Mouse (Mus musculus) forebrain, embryonic 16.5 days (tissue): ENCODE measurements at regions not wholly inside any gene's neighbourhood (a gene's known extent, or its start where the extent isn't known, plus 50 kb on each side); places are given as distances from the start of the nearest gene placed in this dataset.

Source experiments
- ATAC-seq: fragments of 200-750 bp; cut with Nextera tagmentation; 2 replicates; pipeline ENCODE4 v1.8.0; 2017; ENCODE audit warnings: mild to moderate bottlenecking, moderate library complexity
- H3K27ac ChIP-seq: fragments of 300-500 bp; sonication (generic); 2 replicates; pipeline ENCODE4 v1.5.1; 2014; ENCODE audit warnings: low read length, control low read depth
- H3K27me3 ChIP-seq: fragments of 300-500 bp; sonication (generic); replicated peaks from 2 replicates; pipeline ENCODE4 v1.6.1; 2014; ENCODE audit warnings: low read length; ENCODE audit not compliant: control insufficient read depth, insufficient read depth
- H3K36me3 ChIP-seq: fragments of 300-500 bp; sonication (generic); 2 replicates; pipeline ENCODE4 v1.6.1; 2014; ENCODE audit not compliant: control insufficient read depth, insufficient read depth
- H3K4me1 ChIP-seq: fragments of 300-500 bp; sonication (generic); replicated peaks from 2 replicates; pipeline ENCODE4 v1.6.1; 2014; ENCODE audit warnings: low read length; ENCODE audit not compliant: control insufficient read depth, insufficient read depth
- H3K4me2 ChIP-seq: fragments of 300-500 bp; sonication (generic); 2 replicates; pipeline ENCODE4 v1.6.1; 2014; ENCODE audit warnings: mild to moderate bottlenecking, low read length, control low read depth
- H3K4me3 ChIP-seq: fragments of 300-500 bp; sonication (generic); replicated peaks from 2 replicates; pipeline ENCODE4 v1.5.1; 2014; ENCODE audit warnings: mild to moderate bottlenecking, low read length, control low read depth
- H3K9ac ChIP-seq: fragments of 300-500 bp; sonication (generic); replicated peaks from 2 replicates; pipeline ENCODE4 v1.6.1; 2014; ENCODE audit warnings: low read depth, low read length, control low read depth
- H3K9me3 ChIP-seq: fragments of 300-500 bp; sonication (generic); 2 replicates; pipeline ENCODE4 v1.6.1; 2016; ENCODE audit warnings: low read length; ENCODE audit not compliant: control insufficient read depth
- WGBS: fragments of 180-500 bp; shearing (Covaris S2); extraction: QIAGEN DNeasy Blood & Tissue Kit; methylation state at CpG from one replicate; pipeline ENCODE4 v1.1.7; 2014; 5-methylcytosine and 5-hydroxymethylcytosine counted together

- no peak overlapping the region for H3K9ac ChIP-seq
- H3K27ac ChIP-seq, result no peak overlapping the region
- peak; percentile 31 for ATAC-seq
- WGBS, result 55% methylated on average over 2 of the region's 2 CpGs
- no peaks in the 10 kb centered on the region for H3K9me3 ChIP-seq
- H3K4me1 ChIP-seq, result peaks cover 8% of the 10 kb centered on the region; the same call in 1 of the 2 replicates
- H3K4me2 ChIP-seq, result no peak overlapping the region
- no peaks in the 10 kb centered on the region for H3K36me3 ChIP-seq
- no peak overlapping the region for H3K4me3 ChIP-seq
- no peaks in the 10 kb centered on the region for H3K27me3 ChIP-seq
Measured at GRCm38 (mm10) chr5:83991513-83991912, 425.7 kb downstream of the Epha5 start.

- peaks cover 8% of the 10 kb centered on the region; the same call in 1 of the 2 replicates for H3K4me1 ChIP-seq
- H3K27me3 ChIP-seq, result no peaks in the 10 kb centered on the region
- no peak overlapping the region; the same call in 1 of the 2 replicates for H3K27ac ChIP-seq
- H3K36me3 ChIP-seq, result no peaks in the 10 kb centered on the region
- no peak overlapping the region for H3K4me3 ChIP-seq
- no peaks in the 10 kb centered on the region for H3K9me3 ChIP-seq
- WGBS, result 7% methylated on average over 4 of the region's 4 CpGs
- no peak overlapping the region for H3K4me2 ChIP-seq
- peak; percentile 75 for ATAC-seq
- no peak overlapping the region for H3K9ac ChIP-seq
Measured at GRCm38 (mm10) chr5:83990679-83991498, 426.3 kb downstream of the Epha5 start.

- WGBS, result 84% methylated on average over 2 of the region's 2 CpGs
- ATAC-seq, result peak; percentile 60
- H3K4me3 ChIP-seq, result no peak overlapping the region
- no peaks in the 10 kb centered on the region for H3K27me3 ChIP-seq
- H3K9ac ChIP-seq, result no peak overlapping the region
- no peak overlapping the region for H3K4me2 ChIP-seq
- H3K36me3 ChIP-seq, result no peaks in the 10 kb centered on the region
- no peaks in the 10 kb centered on the region for H3K9me3 ChIP-seq
- no peak overlapping the region for H3K27ac ChIP-seq
- no peaks in the 10 kb centered on the region for H3K4me1 ChIP-seq
Measured at GRCm38 (mm10) chr5:83961573-83961972, 455.6 kb downstream of the Epha5 start.

GRCm38 (mm10) chr5:83958800-83959199 lies 458.4 kb downstream of the Epha5 start:
- Histone ChIP-seq H3K4me1 (no peaks in the 10 kb centered on the region), H3K27me3 (no peaks in the 10 kb centered on the region), H3K36me3 (no peaks in the 10 kb centered on the region), H3K9ac (no peak overlapping the region), H3K9me3 (no peaks in the 10 kb centered on the region), H3K4me3 (no peak overlapping the region), H3K4me2 (no peak overlapping the region), H3K27ac (peak overlapping the region; percentile 47)
- 65% methylated on average over 2 of the region's 2 CpGs for WGBS
- peak; percentile 66 for ATAC-seq

- 41% methylated on average over 4 of the region's 4 CpGs for WGBS
- peak; percentile 85 for ATAC-seq
- H3K4me3 ChIP-seq, result no peak overlapping the region
Measured at GRCm38 (mm10) chr5:83958196-83958595, 459.0 kb downstream of the Epha5 start.

More at GRCm38 (mm10) chr5:83958196-83958595, 459.0 kb downstream of the Epha5 start:
- H3K9ac ChIP-seq, result no peak overlapping the region
- H3K27me3 ChIP-seq, result no peaks in the 10 kb centered on the region
- H3K4me1 ChIP-seq, result no peaks in the 10 kb centered on the region
- H3K36me3 ChIP-seq, result no peaks in the 10 kb centered on the region
- no peak overlapping the region for H3K27ac ChIP-seq
- no peak overlapping the region for H3K4me2 ChIP-seq
- no peaks in the 10 kb centered on the region for H3K9me3 ChIP-seq
